In the genomic region with DNA sequence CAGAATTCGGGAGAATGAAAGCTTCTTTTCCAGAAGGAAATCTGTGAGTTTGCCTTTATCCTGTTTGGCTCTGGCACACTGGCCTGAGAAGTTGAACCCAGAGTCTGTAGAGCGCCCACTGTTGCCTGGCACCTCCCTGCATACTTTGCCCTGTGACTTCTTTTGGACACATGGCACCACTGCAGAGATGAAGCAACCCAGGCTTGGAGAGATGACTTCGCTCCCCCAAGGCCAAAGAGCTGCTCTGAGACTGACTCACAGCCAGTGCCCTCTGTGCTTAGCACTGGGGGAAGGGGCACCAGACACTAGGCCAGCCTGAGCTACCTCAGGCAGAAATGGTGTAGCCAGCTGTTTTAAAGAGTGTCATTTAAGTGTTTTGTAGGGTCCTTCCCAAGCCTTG, we compare ENCODE assay signal across 19 mouse cellular contexts.
DNase-seq lines count a peak whose midpoint lies in the region; ATAC-seq and TF ChIP-seq lines count a peak whose summit lies in the region.
"Had no signal": no experiment of that assay in that cellular context is flagged by ENCODE, and none has a peak within 500 bp of the region (broad histone marks: within the 10 kb centered on the region; RNA-seq: fewer than 3 reads in every experiment).

No protein-coding gene starts in this region.

- 73% methylated on average over 3 of the region's 3 CpGs for whole genome bisulfite sequencing in kidney, adult 2 months
- 93% methylated on average over 3 of the region's 3 CpGs for WGBS in kidney, embryonic 15.5 days
- WGBS in intestine, postnatal 0 days, result 85% methylated on average over 3 of the region's 3 CpGs

- no peak overlapping the region for H3K27ac ChIP-seq in kidney, adult 2 months (ENCODE audit: insufficient read depth, low read depth, low read length)
- H3K27ac ChIP-seq in kidney, embryonic 15.5 days, result no peak overlapping the region
- no peak overlapping the region; the same call in 1 of the 2 replicates for H3K27ac ChIP-seq in intestine, postnatal 0 days (ENCODE audit: low read depth, low read length)
- H3K27ac ChIP-seq: kidney, postnatal 0 days; limb, embryonic 12.5 days; midbrain, embryonic 10.5 days; neural tube, embryonic 13.5 days had no signal

- H3K4me3 ChIP-seq in kidney, adult 2 months (ENCODE audit: insufficient read depth, low read depth, low read length), result no peak overlapping the region
- no peak overlapping the region for H3K4me3 ChIP-seq in kidney, embryonic 15.5 days (replicated peaks)
- no peak overlapping the region for H3K4me3 ChIP-seq in intestine, postnatal 0 days (ENCODE audit: low read depth, low read length)
- H3K4me3 ChIP-seq: heart, embryonic 12.5 days; limb, embryonic 12.5 days; midbrain, embryonic 10.5 days; neural tube, embryonic 13.5 days had no signal

- ATAC-seq in kidney, embryonic 15.5 days (replicated peaks; ENCODE audit: low FRiP score), result no peak
- ATAC-seq in intestine, postnatal 0 days, result peak; percentile 38; the same call in 1 of the 2 replicates

- no peak for TF ChIP-seq POLR2A in kidney, adult 2 months (IDR thresholded peaks at IDR 0.05; ENCODE audit: low read depth, low read length)

- H3K4me1 ChIP-seq in kidney, adult 2 months (ENCODE audit: control insufficient read depth, insufficient read depth, low read length), result peaks cover 13% of the 10 kb centered on the region; the same call in 1 of the 2 replicates
- peaks cover 8% of the 10 kb centered on the region for H3K4me1 ChIP-seq in kidney, embryonic 15.5 days
- no peaks in the 10 kb centered on the region; the same call in 1 of the 2 replicates for H3K4me1 ChIP-seq in intestine, postnatal 0 days (replicated peaks; ENCODE audit: control insufficient read depth, insufficient read depth, low read length)
- H3K4me1 ChIP-seq: limb, embryonic 12.5 days had no signal

- TF ChIP-seq CTCF in kidney, adult 2 months (conservative IDR thresholded peaks at IDR 0.05; ENCODE audit: insufficient read depth, insufficient read length, low read depth, low read length), result no peak
- TF ChIP-seq CTCF in intestine, postnatal 0 days (IDR thresholded peaks at IDR 0.05; ENCODE audit: low read depth), result no peak

- H3K36me3 ChIP-seq in kidney, adult 2 months (ENCODE audit: control insufficient read depth, insufficient read depth, low read length), result no peaks in the 10 kb centered on the region; the same call in 1 of the 2 replicates
- H3K36me3 ChIP-seq in kidney, embryonic 15.5 days, result peaks cover 73% of the 10 kb centered on the region
- H3K36me3 ChIP-seq in intestine, postnatal 0 days (ENCODE audit: control insufficient read depth, insufficient read depth), result peaks cover 68% of the 10 kb centered on the region

- H3K9me3 ChIP-seq in kidney, embryonic 15.5 days (replicated peaks), result no peaks in the 10 kb centered on the region
- no peaks in the 10 kb centered on the region for H3K9me3 ChIP-seq in intestine, postnatal 0 days (ENCODE audit: control insufficient read depth)
- H3K9me3 ChIP-seq: heart, embryonic 12.5 days; limb, embryonic 12.5 days; midbrain, embryonic 10.5 days; neural tube, embryonic 13.5 days had no signal

- H3K4me2 ChIP-seq in kidney, embryonic 15.5 days, result no peak overlapping the region
- no peak overlapping the region for H3K4me2 ChIP-seq in intestine, postnatal 0 days (replicated peaks; ENCODE audit: low read depth)
- H3K4me2 ChIP-seq: heart, embryonic 12.5 days; limb, embryonic 12.5 days; neural tube, embryonic 13.5 days had no signal

- DNase-seq in adrenal gland, adult (ENCODE audit: inconsistent age in 2 of 2, low spot score in 1 of 2), result peak; percentile 92 to 95
- DNase-seq in adrenal gland, postnatal 4 days (ENCODE audit: low spot score in 2 of 2), result no peak
- peak; percentile 44 for DNase-seq in kidney, adult 2 months
- peak; percentile 29 to 43 for DNase-seq in adrenal gland, adult 18-20 months (ENCODE audit: low spot score in 2 of 2)
- no peak for DNase-seq in left cerebral cortex, postnatal 36 days (ENCODE audit: low spot score in 2 of 2)
- no peak for DNase-seq in frontal cortex, postnatal 36 days (ENCODE audit: low spot score in 2 of 2)
- DNase-seq: cerebellum, adult 8-10 months; gastrocnemius, postnatal 25 days; heart, postnatal 36 days; lung, postnatal 4 days; thymus, postnatal 25 days had no signal

- intact Hi-C loops in left cerebral cortex, postnatal 36 days (cut with DNase I), result no loop called here

- no peak overlapping the region for H3K9ac ChIP-seq in kidney, embryonic 15.5 days
- no peak overlapping the region for H3K9ac ChIP-seq in intestine, postnatal 0 days (ENCODE audit: low read depth, low read length)
- H3K9ac ChIP-seq: heart, embryonic 12.5 days; limb, embryonic 12.5 days; neural tube, embryonic 13.5 days had no signal

- H3K27me3 ChIP-seq in kidney, adult 2 months (replicated peaks; ENCODE audit: control insufficient read depth, insufficient read depth, low read length), result no peaks in the 10 kb centered on the region
- no peaks in the 10 kb centered on the region for H3K27me3 ChIP-seq in kidney, embryonic 15.5 days
- no peaks in the 10 kb centered on the region for H3K27me3 ChIP-seq in intestine, postnatal 0 days (replicated peaks; ENCODE audit: control insufficient read depth, insufficient read depth, low read length)
- H3K27me3 ChIP-seq: CH12.LX; heart, embryonic 12.5 days; limb, embryonic 12.5 days; neural tube, embryonic 13.5 days had no signal

Comparison
In these comparisons a context has a peak if more than half of its experiments do, and no peak if none do; other contexts are left out.
1. DNase-seq: peak in adrenal gland, adult (2 of 2), kidney, adult 2 months (single experiment) and adrenal gland, adult 18-20 months (2 of 2); none in adrenal gland, postnatal 4 days (0 of 2), left cerebral cortex, postnatal 36 days (0 of 2) and frontal cortex, postnatal 36 days (0 of 2).